Mouse (Mus musculus) neural tube, embryonic 11.5 days (tissue): Measurements from ENCODE around the gene Mbtd1. TPM values are rescaled to one million over a fixed set of nuclear protein-coding genes. Genes with fewer than 3 reads are reported as not detected.

Experiments used
- ATAC-seq: fragments of 200-750 bp; cut with Nextera tagmentation; 2 replicates; pipeline ENCODE4 v1.8.0; 2017; ENCODE audit warnings: moderate number of reproducible peaks, mild to moderate bottlenecking, moderate TSS enrichment, moderate library complexity; ENCODE audit not compliant: insufficient read depth, low FRiP score, low TSS enrichment
- DNase-seq: peaks from one replicate; pipeline ENCODE4 v3.0.0-alpha.2; 2015; ENCODE audit warnings: low spot score
- H3K27ac ChIP-seq: fragments of 300-500 bp; sonication (generic); 2 replicates; pipeline ENCODE4 v1.5.1; 2014; ENCODE audit warnings: low read depth, mild to moderate bottlenecking, low read length
- H3K27me3 ChIP-seq: fragments of 300-500 bp; sonication (generic); 2 replicates; pipeline ENCODE4 v1.6.1; 2014; ENCODE audit warnings: mild to moderate bottlenecking, low read length, mixed read lengths; ENCODE audit not compliant: control insufficient read depth, insufficient read depth
- H3K36me3 ChIP-seq: fragments of 300-500 bp; sonication (generic); 2 replicates; pipeline ENCODE4 v1.6.1; 2014; ENCODE audit warnings: mild to moderate bottlenecking, low read length, moderate library complexity, mixed read lengths; ENCODE audit not compliant: control insufficient read depth, insufficient read depth
- H3K4me1 ChIP-seq: fragments of 300-500 bp; sonication (generic); 2 replicates; pipeline ENCODE4 v1.6.1; 2014; ENCODE audit warnings: low read length, mixed read lengths; ENCODE audit not compliant: control insufficient read depth, insufficient read depth
- H3K4me2 ChIP-seq: fragments of 300-500 bp; sonication (generic); 2 replicates; pipeline ENCODE4 v1.6.1; 2014; ENCODE audit warnings: low read depth, mild to moderate bottlenecking, moderate library complexity
- H3K4me3 ChIP-seq: fragments of 300-500 bp; sonication (generic); 2 replicates; pipeline ENCODE4 v1.5.1; 2014; ENCODE audit warnings: low read depth, low read length
- H3K9ac ChIP-seq: fragments of 300-500 bp; sonication (generic); 2 replicates; pipeline ENCODE4 v1.6.1; 2014; ENCODE audit warnings: mild to moderate bottlenecking, low read length
- H3K9me3 ChIP-seq: fragments of 300-500 bp; sonication (generic); 2 replicates; pipeline ENCODE4 v1.6.1; 2016; ENCODE audit warnings: low read length; ENCODE audit not compliant: control insufficient read depth
- WGBS: fragments of 180-500 bp; shearing (Covaris S2); extraction: QIAGEN DNeasy Blood & Tissue Kit; methylation state at CpG from one replicate; pipeline ENCODE4 v1.1.7; 2014; 5-methylcytosine and 5-hydroxymethylcytosine counted together
- polyA plus RNA-seq: library from polyadenylated mRNA; unstranded; fragments of >200 nt; fragmentation: Nextera tagmentation; extraction: Ambion mirVana; gene quantifications from 2 replicates; pipeline ENCODE4 v1.2.1, GENCODE M21; 2014

Gene Mbtd1
- 26.4 and 29.5 TPM in 2 replicates for polyA plus RNA-seq

DNA sequence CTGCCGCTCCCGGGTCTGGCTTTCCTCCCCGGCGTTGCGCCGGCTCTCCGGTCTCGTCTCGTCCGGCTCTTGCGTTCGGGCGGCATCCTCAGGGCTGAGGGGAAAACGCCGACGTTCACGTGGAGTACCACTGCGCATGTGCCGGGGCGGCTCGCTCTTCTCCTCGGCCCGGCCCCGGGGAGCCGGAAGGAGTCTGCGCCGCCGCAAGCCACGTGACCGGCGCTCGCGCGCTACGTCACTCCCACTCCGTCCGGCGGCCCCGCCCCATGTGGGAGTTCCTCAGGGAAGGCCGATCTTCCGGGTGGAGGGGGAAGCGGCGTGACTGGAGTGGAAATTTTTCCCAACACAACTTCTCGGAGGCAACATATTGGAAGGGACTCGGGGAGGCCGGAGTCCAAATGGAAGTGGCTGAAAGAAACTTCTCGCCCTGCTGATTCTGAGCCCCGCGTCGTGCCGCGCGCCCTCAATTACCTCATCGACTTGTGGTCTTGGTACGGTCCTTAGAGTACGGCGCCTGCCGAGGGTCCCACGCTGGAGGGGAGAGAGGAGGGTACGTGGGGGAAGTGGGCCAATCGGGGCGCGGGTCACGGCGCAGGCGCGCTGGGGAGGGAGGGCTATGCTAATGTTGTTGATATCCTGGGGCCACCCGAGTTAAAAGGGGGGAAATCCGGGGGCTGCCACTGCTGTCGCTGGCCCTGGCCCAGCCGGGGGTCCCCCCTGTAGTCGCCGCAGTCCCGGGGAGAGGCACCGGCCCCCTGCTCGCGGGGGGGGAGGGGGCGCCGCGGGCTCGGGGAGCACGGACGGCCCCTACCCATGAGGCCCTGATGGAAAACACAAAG lies at the start of gene Mbtd1, which contains the start of gene Utp18:
Gene Mbtd1 (plus strand): TSS at position 281 of the 839 bp plus-strand sequence.
Gene Utp18 (minus strand): TSS at position 195 of the 839 bp plus-strand sequence.
- Histone ChIP-seq H3K27me3 (no peaks in the 10 kb centered on the region), H3K4me3 (peak within 1 kb of the TSS; percentile 98), H3K4me1 (peaks cover 18% of the 10 kb centered on the region), H3K9ac (peak within 1 kb of the TSS; percentile 97), H3K27ac (peak within 1 kb of the TSS; percentile 84), H3K9me3 (no peaks in the 10 kb centered on the region), H3K36me3 (no peaks in the 10 kb centered on the region), H3K4me2 (peak within 1 kb of the TSS; percentile 86)
- peak; percentile 97 for ATAC-seq
- under 1% methylated on average over 74 of the region's 83 CpGs for whole genome bisulfite sequencing
- DNase-seq = peak; percentile 99

DNA sequence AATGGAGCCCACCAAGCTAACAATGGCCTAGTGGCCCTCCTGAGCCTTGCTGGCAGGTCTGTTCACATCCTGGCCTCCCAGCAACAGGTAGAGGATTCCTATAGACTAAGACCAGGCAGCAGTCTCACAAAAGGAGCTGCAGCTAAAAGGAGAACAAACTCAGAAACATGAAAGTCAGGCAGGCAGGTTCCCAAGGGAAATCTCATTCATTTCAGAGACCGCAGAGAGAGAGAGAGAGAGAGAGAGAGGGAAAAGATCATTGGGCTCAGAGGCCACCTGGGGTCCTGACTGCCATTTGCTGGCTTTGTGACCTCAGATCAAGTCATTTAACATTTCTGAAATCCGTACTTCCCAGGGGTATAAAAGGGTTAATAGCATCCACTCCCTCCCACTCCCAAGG lies 38.3 kb upstream of the Mbtd1 start:
- H3K27ac ChIP-seq = no peak overlapping the region
- no peak for ATAC-seq
- DNase-seq = no peak

DNA sequence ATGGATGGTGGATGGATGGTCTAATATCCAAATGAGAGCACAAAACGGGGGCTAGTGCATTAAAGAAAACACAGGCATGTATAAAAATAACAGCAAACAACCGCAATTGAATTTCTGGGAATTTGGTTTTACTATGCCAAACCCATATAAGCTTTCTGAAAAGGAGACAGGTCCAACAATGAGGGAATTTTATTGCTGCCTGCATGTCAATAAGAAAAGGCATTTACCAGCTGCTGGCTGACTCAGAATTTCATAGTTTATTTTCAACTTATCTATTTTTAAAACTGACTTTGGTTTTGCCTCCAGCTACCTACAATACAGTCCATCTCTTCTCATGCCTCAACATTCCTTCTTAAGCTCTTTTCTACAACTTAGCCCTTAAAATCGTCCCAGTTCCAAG lies 33.1 kb upstream of the Mbtd1 start:
- Histone ChIP-seq H3K4me2 (no peak overlapping the region), H3K27me3 (no peaks in the 10 kb centered on the region), H3K9me3 (no peaks in the 10 kb centered on the region), H3K36me3 (no peaks in the 10 kb centered on the region), H3K27ac (no peak overlapping the region), H3K9ac (no peak overlapping the region), H3K4me1 (no peaks in the 10 kb centered on the region; the same call in 1 of the 2 replicates), H3K4me3 (no peak overlapping the region)
- no peak for ATAC-seq
- DNase-seq = no peak
- 82% methylated on average over 3 of the region's 3 CpGs for WGBS

More for the DNA sequence above, 38.3 kb upstream of the Mbtd1 start:
- Histone ChIP-seq H3K9me3 (no peaks in the 10 kb centered on the region), H3K4me3 (no peak overlapping the region), H3K4me2 (no peak overlapping the region), H3K27me3 (no peaks in the 10 kb centered on the region), H3K9ac (no peak overlapping the region), H3K36me3 (no peaks in the 10 kb centered on the region), H3K4me1 (no peaks in the 10 kb centered on the region)
- 5% methylated on average over 2 of the region's 2 CpGs for WGBS

DNA sequence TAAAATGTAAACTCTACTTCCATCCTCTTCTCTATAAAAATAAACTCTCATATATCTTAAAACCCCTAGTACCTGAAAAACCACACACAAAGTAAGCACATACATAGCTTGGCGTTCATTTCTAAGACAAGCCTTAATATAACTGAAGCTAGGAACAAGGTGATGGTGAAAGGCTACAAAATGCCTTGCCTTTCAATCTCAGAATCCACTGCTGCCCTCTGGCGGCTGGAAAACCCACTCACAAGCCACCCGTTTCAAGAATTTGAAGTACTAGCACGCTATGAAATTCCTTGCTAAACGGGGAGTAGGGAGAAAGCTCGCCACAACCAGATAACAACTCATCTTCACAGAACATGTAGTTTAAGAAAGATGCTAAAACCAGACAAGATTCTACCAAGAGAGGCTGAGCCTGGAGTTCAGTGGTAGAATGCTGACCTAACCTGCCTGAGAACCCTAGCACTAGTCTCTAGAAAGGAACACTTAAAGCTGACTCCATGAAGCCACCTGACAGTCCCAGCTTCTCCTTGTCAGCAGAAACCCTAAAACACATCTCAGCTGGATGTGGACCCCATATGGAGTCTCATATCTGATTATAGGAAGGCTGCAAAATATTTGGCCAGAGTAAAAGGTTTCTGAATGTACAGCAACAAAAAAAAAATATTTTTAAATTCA lies 29.2 kb upstream of the Mbtd1 start:
- Histone ChIP-seq H3K36me3 (0 out of 2 replicates have a peak, but pooled peaks cover 2% of the 10 kb centered on the region), H3K9ac (no peak overlapping the region), H3K27me3 (no peaks in the 10 kb centered on the region), H3K4me2 (no peak overlapping the region), H3K4me1 (no peaks in the 10 kb centered on the region; the same call in 1 of the 2 replicates), H3K9me3 (no peaks in the 10 kb centered on the region), H3K4me3 (no peak overlapping the region), H3K27ac (no peak overlapping the region)
- DNase-seq (peak; percentile 84), ATAC-seq (0 out of 2 replicates have a peak, but pooled peaks have one; percentile 23)
- 8% methylated on average over 6 of the region's 6 CpGs for WGBS

DNA sequence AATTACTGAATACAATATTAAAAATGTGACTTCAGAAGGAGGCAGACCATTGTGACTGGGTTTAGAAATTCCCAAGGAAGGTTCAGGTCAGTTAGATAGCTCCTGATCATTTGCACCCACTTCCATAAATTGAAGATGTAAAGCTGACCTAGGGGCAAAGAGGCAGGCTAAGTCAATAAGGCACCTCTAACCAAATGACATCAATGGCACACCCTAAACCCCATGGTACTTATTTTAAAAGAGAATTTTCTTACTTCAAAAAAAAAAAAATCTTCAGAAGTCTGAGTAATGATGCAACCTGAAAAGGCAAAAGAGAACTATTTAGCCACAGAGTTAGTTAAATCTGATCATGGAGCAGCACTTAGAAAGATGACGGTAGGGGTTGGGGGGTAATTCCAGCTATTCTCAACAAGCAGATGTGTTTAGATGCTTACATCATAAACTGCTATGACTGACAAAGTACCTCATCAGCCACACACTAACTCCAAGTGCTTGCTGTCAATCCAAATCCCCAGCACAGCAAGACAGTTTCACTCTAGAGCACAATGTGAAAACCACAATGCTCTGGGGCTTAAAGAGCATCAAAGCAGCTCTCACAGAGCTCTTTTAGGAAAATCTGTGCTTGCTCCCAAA lies 25.0 kb upstream of the Mbtd1 start:
- Histone ChIP-seq H3K9ac (no peak overlapping the region), H3K4me1 (no peaks in the 10 kb centered on the region; the same call in 1 of the 2 replicates), H3K36me3 (0 out of 2 replicates have a peak, but pooled peaks cover 2% of the 10 kb centered on the region), H3K9me3 (no peaks in the 10 kb centered on the region), H3K27ac (no peak overlapping the region), H3K27me3 (no peaks in the 10 kb centered on the region), H3K4me2 (no peak overlapping the region), H3K4me3 (no peak overlapping the region)
- DNase-seq (no peak), ATAC-seq (no peak)
- WGBS = 94% methylated on average over 1 of the region's 1 CpGs

DNA sequence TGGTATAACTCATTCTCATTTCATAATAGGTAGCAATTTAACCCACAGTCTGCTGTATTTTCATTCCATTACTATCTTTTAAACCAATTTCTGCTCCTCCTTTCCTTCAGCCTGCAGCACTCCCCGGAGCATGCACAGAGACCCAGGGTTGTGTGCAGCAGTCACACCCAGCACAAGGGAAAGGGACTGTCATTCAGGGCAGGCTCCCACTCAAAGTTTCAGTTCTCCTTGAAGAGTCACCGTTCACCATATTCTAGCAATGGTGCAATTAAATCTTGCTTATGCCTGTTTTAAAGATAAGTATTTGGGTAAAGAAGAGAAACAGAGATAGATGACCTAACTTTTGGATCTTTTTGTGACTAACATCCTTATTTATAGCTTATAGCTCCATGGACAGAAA lies 24.5 kb upstream of the Mbtd1 start:
- Histone ChIP-seq H3K27me3 (no peaks in the 10 kb centered on the region), H3K4me1 (no peaks in the 10 kb centered on the region; the same call in 1 of the 2 replicates), H3K9me3 (no peaks in the 10 kb centered on the region), H3K27ac (no peak overlapping the region), H3K9ac (no peak overlapping the region), H3K4me3 (no peak overlapping the region), H3K4me2 (no peak overlapping the region), H3K36me3 (0 out of 2 replicates have a peak, but pooled peaks cover 2% of the 10 kb centered on the region)
- no peak for ATAC-seq
- 97% methylated on average over 2 of the region's 2 CpGs for WGBS
- no peak for DNase-seq

DNA sequence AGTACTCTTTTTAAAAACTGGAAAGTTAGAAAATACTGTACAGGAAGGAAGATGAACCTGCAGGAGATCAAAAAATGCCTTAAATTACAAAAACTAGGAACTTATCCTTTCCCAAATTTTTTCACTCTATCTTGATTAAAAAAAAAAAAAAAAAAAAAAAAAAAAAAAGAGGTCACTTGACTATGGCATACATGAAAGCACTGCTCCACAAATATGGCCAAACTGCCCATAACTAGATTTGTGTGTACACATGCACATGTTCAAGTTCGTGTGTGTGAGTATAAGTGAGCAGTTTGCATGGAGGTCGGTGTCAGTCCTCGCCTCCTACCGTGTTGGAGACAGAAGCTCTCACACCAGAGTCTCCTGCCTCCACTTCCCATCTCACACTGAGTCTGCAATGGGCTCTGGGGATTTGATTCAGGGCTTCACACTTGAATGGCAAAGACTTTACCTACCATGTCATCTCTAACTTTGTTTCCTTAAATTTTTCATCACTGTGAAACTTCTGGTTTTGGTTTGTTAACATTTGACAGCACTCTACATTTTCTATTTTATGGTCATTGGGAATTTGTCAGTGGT lies 23.5 kb upstream of the Mbtd1 start:
- peaks cover 8% of the 10 kb centered on the region; the same call in 1 of the 2 replicates for H3K36me3 ChIP-seq
- WGBS = 85% methylated on average over 4 of the region's 4 CpGs
- no peak overlapping the region for H3K4me3 ChIP-seq
- no peaks in the 10 kb centered on the region for H3K27me3 ChIP-seq
- no peaks in the 10 kb centered on the region for H3K9me3 ChIP-seq
- no peak overlapping the region for H3K4me2 ChIP-seq
- ATAC-seq (no peak), DNase-seq (no peak)
- no peaks in the 10 kb centered on the region for H3K4me1 ChIP-seq
- H3K27ac ChIP-seq = no peak overlapping the region
- no peak overlapping the region for H3K9ac ChIP-seq

DNA sequence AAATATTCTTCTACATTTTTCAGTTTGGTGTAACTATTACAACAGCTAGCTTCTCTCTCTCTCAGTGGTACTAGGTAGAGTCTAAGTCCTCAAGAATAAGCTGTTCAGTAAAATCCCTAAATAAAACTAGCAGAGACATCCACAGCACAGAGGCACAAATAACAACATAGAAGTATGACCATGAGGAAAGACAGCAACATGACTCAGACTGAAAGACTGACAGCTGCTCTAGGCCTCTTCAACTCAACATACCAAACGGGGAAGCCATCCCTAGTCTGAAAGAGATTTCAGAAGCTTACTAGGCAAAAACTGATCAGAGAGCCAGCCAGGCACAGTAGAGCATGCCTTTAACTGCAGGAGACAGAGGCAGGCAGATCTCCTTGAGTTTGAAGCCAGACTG lies 23.0 kb upstream of the Mbtd1 start:
- Histone ChIP-seq H3K9me3 (no peaks in the 10 kb centered on the region), H3K4me2 (no peak overlapping the region), H3K4me3 (no peak overlapping the region), H3K27me3 (no peaks in the 10 kb centered on the region), H3K27ac (no peak overlapping the region), H3K36me3 (peaks cover 8% of the 10 kb centered on the region; the same call in 1 of the 2 replicates), H3K9ac (no peak overlapping the region), H3K4me1 (no peaks in the 10 kb centered on the region)
- no peak for DNase-seq
- no peak for ATAC-seq
- WGBS = 81% methylated on average over 1 of the region's 1 CpGs
